Mouse (Mus musculus): Measurements from ENCODE around the gene Clk2. TPM values are rescaled to one million over a fixed set of nuclear protein-coding genes. Genes with fewer than 3 reads are reported as not detected.

The Clk2 gene
- polyA plus RNA-seq (2012; rRNA removed): 68.0 and 73.0 TPM in 2 replicates

DNA sequence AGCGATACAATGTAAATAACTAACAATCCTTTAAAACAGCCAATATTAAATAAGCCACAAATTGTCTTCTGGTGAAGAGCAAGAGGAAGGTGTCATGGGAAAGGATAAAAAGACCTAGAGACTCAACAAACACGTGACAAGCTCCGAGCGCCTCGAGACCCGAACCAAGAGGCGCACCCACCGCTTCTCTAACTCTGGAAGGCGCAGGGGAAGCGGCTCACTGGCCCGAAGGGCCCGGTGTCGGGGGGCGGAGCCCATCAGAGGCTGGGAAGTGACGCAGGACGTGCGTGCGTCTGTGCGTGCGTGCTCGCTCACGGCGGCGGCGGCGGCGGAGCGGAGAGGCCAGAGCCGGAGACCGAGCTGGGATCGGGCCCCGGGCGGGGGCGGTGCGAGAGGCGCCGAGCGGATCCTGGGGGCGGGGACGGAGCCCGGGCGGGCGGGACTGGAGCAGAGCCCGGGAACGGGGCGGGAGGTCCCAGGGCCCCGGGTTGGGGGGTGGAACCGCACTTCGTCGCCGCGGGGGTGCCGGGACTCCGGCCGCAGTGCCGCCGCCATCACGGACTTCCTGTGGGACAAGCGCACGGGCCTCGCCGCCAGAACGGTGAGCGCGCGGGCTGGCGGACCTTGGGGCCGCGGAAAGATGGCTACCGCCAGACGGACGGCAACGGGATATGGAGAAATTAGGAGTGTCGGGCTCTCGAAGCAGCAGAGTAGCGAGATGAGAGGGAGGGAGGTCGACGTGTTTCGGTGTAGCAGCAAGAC is at the start of gene Clk2:
TSS of gene Clk2 (plus strand) at position 290 of the 762 bp plus-strand sequence.
- H3K4me3 ChIP-seq (ENCODE audit: insufficient read depth, low read length): peak within 1 kb of the TSS; percentile 98
- H3K27ac ChIP-seq (ENCODE audit: insufficient read depth, low read length): peak within 1 kb of the TSS; percentile 89
- TF ChIP-seq POLR2A (IDR thresholded peaks at IDR 0.05; ENCODE audit: extremely low read depth, insufficient read depth, low read length) (peak; percentile 87), CTCF (IDR thresholded peaks at IDR 0.05; ENCODE audit: extremely low read depth, insufficient read depth, low read length) (no peak)
- H3K4me1 ChIP-seq (ENCODE audit: control insufficient read depth, insufficient read depth, low read length): peaks cover 11% of the 10 kb centered on the region

DNA sequence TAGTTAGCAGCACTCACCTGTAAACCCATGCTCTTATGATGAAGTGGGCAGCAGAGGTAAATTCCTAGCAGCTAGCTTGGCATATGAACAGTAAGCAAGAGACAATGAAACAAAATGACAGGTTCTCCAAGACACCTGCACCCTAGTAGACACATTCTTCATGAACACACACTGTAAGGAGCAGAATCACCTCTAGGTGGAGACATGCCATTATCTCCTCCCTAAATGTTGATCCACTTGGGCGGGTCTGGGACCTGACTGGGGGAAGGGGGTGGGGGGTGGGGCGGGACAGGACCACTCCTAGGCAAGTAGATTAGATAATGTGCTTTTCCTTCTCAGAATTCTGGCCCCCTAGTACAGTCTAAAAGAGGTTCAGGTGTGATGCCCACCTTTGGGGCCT is 49.1 kb upstream of the Clk2 start:
- H3K4me1 ChIP-seq (ENCODE audit: control insufficient read depth, insufficient read depth, low read length): no peaks in the 10 kb centered on the region
- H3K4me3 ChIP-seq (ENCODE audit: insufficient read depth, low read length): no peak overlapping the region
- TF ChIP-seq POLR2A (IDR thresholded peaks at IDR 0.05; ENCODE audit: extremely low read depth, insufficient read depth, low read length): no peak
- TF ChIP-seq CTCF (IDR thresholded peaks at IDR 0.05; ENCODE audit: extremely low read depth, insufficient read depth, low read length): peak; percentile 49
- no peak overlapping the region for H3K27ac ChIP-seq (ENCODE audit: insufficient read depth, low read length)

DNA sequence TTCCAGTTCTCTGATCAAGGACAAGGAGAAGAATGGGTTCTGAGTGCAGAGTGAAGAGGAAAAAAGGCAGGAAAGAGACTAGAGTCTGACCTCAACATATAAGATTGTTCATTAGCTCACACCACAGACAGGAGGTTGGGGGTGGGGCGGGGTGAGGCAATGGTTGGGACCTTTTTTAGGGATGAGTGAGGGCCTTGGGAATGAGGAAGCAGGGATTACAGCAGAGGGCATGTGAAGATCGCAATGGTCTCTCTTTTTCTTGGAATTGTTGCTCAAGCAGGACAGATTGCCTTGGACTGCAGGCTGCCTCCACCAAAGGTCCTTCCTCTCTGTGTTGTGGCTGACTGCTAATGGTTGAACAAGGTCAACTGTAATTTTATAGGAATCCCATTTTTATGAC is 41.3 kb upstream of the Clk2 start:
- Histone ChIP-seq H3K4me1 (ENCODE audit: control insufficient read depth, insufficient read depth, low read length) (no peaks in the 10 kb centered on the region), H3K27ac (ENCODE audit: insufficient read depth, low read length) (no peak overlapping the region), H3K4me3 (ENCODE audit: insufficient read depth, low read length) (no peak overlapping the region)
- TF ChIP-seq CTCF (IDR thresholded peaks at IDR 0.05; ENCODE audit: extremely low read depth, insufficient read depth, low read length): no peak
- TF ChIP-seq POLR2A (IDR thresholded peaks at IDR 0.05; ENCODE audit: extremely low read depth, insufficient read depth, low read length): no peak

DNA sequence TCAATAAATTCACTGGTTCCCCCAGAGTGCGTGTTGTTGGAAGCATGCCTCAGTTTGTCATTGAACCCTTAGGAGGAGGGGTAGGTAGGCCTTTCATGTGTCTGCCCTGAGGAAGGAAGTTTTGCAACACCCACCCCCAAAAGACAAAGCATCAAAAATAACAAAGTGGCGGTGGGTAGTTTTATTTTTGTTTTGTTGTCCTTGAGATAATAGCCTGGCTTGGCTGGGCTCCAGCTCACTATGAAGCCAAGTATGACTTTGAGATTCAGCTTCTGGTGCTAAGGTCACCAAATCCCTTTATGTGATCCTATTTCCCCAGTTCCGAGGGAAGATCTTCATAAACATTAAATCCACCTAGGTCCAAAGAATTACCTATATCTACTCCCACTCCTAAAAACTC is 40.4 kb upstream of the Clk2 start:
- no peak overlapping the region for H3K4me3 ChIP-seq (ENCODE audit: insufficient read depth, low read length)
- no peak for TF ChIP-seq POLR2A (IDR thresholded peaks at IDR 0.05; ENCODE audit: extremely low read depth, insufficient read depth, low read length)
- TF ChIP-seq CTCF (IDR thresholded peaks at IDR 0.05; ENCODE audit: extremely low read depth, insufficient read depth, low read length): no peak

GRCm38 (mm10) chr3:89125981-89126380 is 38.6 kb upstream of the Clk2 start:
- TF ChIP-seq POLR2A (IDR thresholded peaks at IDR 0.05; ENCODE audit: extremely low read depth, insufficient read depth, low read length) (no peak), CTCF (IDR thresholded peaks at IDR 0.05; ENCODE audit: extremely low read depth, insufficient read depth, low read length) (no peak)
- no peak overlapping the region for H3K4me3 ChIP-seq (ENCODE audit: insufficient read depth, low read length)
- H3K27ac ChIP-seq (ENCODE audit: insufficient read depth, low read length): no peak overlapping the region
- no peaks in the 10 kb centered on the region for H3K4me1 ChIP-seq (ENCODE audit: control insufficient read depth, insufficient read depth, low read length)

More for the DNA sequence above, 40.4 kb upstream of the Clk2 start:
- H3K4me1 ChIP-seq (ENCODE audit: control insufficient read depth, insufficient read depth, low read length): no peaks in the 10 kb centered on the region
- H3K27ac ChIP-seq (ENCODE audit: insufficient read depth, low read length): 0 out of 2 replicates have a peak overlapping the region, but pooled peaks have one; percentile 50

DNA sequence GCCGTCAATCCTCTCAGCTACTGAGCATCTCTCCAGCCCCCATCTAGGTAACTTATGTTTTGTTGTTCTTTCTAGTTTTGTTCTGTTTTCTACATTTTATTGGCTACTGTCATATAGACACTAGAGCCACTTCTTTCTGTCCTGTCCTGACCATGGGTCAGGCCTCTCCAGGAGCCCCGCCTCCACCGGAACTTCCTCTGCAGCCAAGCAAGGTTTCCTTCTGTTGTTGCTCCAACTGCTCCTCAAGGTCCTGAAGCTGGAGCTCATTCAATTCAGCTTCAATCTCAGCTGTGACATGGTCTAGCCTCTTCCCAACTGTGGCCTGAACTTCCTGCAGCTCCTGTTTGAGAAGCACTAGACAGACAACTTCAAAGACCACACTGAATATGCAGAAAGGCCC is 34.7 kb upstream of the Clk2 start:
- TF ChIP-seq POLR2A (IDR thresholded peaks at IDR 0.05; ENCODE audit: extremely low read depth, insufficient read depth, low read length) (no peak), CTCF (IDR thresholded peaks at IDR 0.05; ENCODE audit: extremely low read depth, insufficient read depth, low read length) (no peak)
- H3K27ac ChIP-seq (ENCODE audit: insufficient read depth, low read length): no peak overlapping the region

GRCm38 (mm10) chr3:89131816-89132215 is 32.8 kb upstream of the Clk2 start:
- H3K27ac ChIP-seq (ENCODE audit: insufficient read depth, low read length): no peak overlapping the region
- peak overlapping the region; percentile 5; the same call in 1 of the 2 replicates for H3K4me3 ChIP-seq (ENCODE audit: insufficient read depth, low read length)
- no peaks in the 10 kb centered on the region for H3K4me1 ChIP-seq (ENCODE audit: control insufficient read depth, insufficient read depth, low read length)
- TF ChIP-seq POLR2A (IDR thresholded peaks at IDR 0.05; ENCODE audit: extremely low read depth, insufficient read depth, low read length): no peak
- TF ChIP-seq CTCF (IDR thresholded peaks at IDR 0.05; ENCODE audit: extremely low read depth, insufficient read depth, low read length): no peak

More for the DNA sequence above, 34.7 kb upstream of the Clk2 start:
- Histone ChIP-seq H3K4me1 (ENCODE audit: control insufficient read depth, insufficient read depth, low read length) (no peaks in the 10 kb centered on the region), H3K4me3 (ENCODE audit: insufficient read depth, low read length) (no peak overlapping the region)

- TF ChIP-seq POLR2A (IDR thresholded peaks at IDR 0.05; ENCODE audit: extremely low read depth, insufficient read depth, low read length) (no peak), CTCF (IDR thresholded peaks at IDR 0.05; ENCODE audit: extremely low read depth, insufficient read depth, low read length) (peak; percentile 41)
- H3K4me3 ChIP-seq (ENCODE audit: insufficient read depth, low read length): peak overlapping the region; percentile 5; the same call in 1 of the 2 replicates
- H3K27ac ChIP-seq (ENCODE audit: insufficient read depth, low read length): no peak overlapping the region
- H3K4me1 ChIP-seq (ENCODE audit: control insufficient read depth, insufficient read depth, low read length): no peaks in the 10 kb centered on the region
These were observed 32.1 kb upstream of the Clk2 start for GRCm38 (mm10) chr3:89132285-89133062.

- H3K4me1 ChIP-seq (ENCODE audit: control insufficient read depth, insufficient read depth, low read length): no peaks in the 10 kb centered on the region
- H3K27ac ChIP-seq (ENCODE audit: insufficient read depth, low read length): no peak overlapping the region
- TF ChIP-seq POLR2A (IDR thresholded peaks at IDR 0.05; ENCODE audit: extremely low read depth, insufficient read depth, low read length) (no peak), CTCF (IDR thresholded peaks at IDR 0.05; ENCODE audit: extremely low read depth, insufficient read depth, low read length) (no peak)
- no peak overlapping the region for H3K4me3 ChIP-seq (ENCODE audit: insufficient read depth, low read length)
These were observed 31.5 kb upstream of the Clk2 start for GRCm38 (mm10) chr3:89133063-89133450.

All from cortical plate, adult 2 months (tissue).